Mouse (Mus musculus): ENCODE measurements around the gene Slc35f4. TPM values are rescaled to one million over a fixed set of nuclear protein-coding genes. Genes with fewer than 3 reads are reported as not detected.
"Not testable (repeated sequence)": the region's sequence is repeated elsewhere in the genome, so short reads cannot be mapped to it uniquely, and the experiment has no call there.

The Slc35f4 gene
- polyA plus RNA-seq, 1 experiment, result not detected

- Histone ChIP-seq H3K27me3 (replicated peaks) (no peaks in the 10 kb centered on the region), H3K4me3 (replicated peaks) (no peak overlapping the region), H3K4me1 (no peaks in the 10 kb centered on the region), H3K36me3 (replicated peaks; ENCODE audit: low read length) (no peaks in the 10 kb centered on the region), H3K9me3 (0 out of 2 replicates have a peak, but pooled peaks cover 3% of the 10 kb centered on the region)
- TF ChIP-seq FLI1 (IDR thresholded peaks at IDR 0.05; ENCODE audit: low read length) (no peak), GATA1 (IDR thresholded peaks at IDR 0.05; ENCODE audit: borderline replicate concordance, low read length) (no peak)
Measured at GRCm38 (mm10) chr14:49293802-49294449, 231.9 kb downstream of the Slc35f4 start.

- H3K4me3 ChIP-seq (replicated peaks), result no peak overlapping the region
- peaks cover 4% of the 10 kb centered on the region; the same call in 1 of the 2 replicates for H3K9me3 ChIP-seq
- H3K36me3 ChIP-seq (replicated peaks; ENCODE audit: low read length), result no peaks in the 10 kb centered on the region
- no peaks in the 10 kb centered on the region for H3K4me1 ChIP-seq
- no peak for TF ChIP-seq GATA1 (IDR thresholded peaks at IDR 0.05; ENCODE audit: borderline replicate concordance, low read length)
- TF ChIP-seq FLI1 (IDR thresholded peaks at IDR 0.05; ENCODE audit: low read length), result no peak
- no peaks in the 10 kb centered on the region for H3K27me3 ChIP-seq (replicated peaks)
Measured at GRCm38 (mm10) chr14:49290029-49290745, 235.7 kb downstream of the Slc35f4 start.

GRCm38 (mm10) chr14:49283784-49284655 is 241.8 kb downstream of the Slc35f4 start:
- Histone ChIP-seq H3K4me3 (replicated peaks) (no peak overlapping the region), H3K27me3 (replicated peaks) (no peaks in the 10 kb centered on the region), H3K9me3 (peaks cover 4% of the 10 kb centered on the region; the same call in 1 of the 2 replicates), H3K36me3 (replicated peaks; ENCODE audit: low read length) (no peaks in the 10 kb centered on the region), H3K4me1 (no peaks in the 10 kb centered on the region)
- TF ChIP-seq FLI1 (IDR thresholded peaks at IDR 0.05; ENCODE audit: low read length), result no peak
- TF ChIP-seq GATA1 (IDR thresholded peaks at IDR 0.05; ENCODE audit: borderline replicate concordance, low read length), result no peak

- no peaks in the 10 kb centered on the region for H3K36me3 ChIP-seq (replicated peaks; ENCODE audit: low read length)
- H3K4me3 ChIP-seq (replicated peaks), result no peak overlapping the region
- H3K4me1 ChIP-seq, result no peaks in the 10 kb centered on the region
- no peaks in the 10 kb centered on the region for H3K27me3 ChIP-seq (replicated peaks)
- TF ChIP-seq GATA1 (IDR thresholded peaks at IDR 0.05; ENCODE audit: borderline replicate concordance, low read length), result no peak
- no peak for TF ChIP-seq FLI1 (IDR thresholded peaks at IDR 0.05; ENCODE audit: low read length)
- H3K9me3 ChIP-seq, result no peaks in the 10 kb centered on the region
Measured at GRCm38 (mm10) chr14:49278880-49279279, 247.0 kb downstream of the Slc35f4 start.

GRCm38 (mm10) chr14:49278479-49278878 is 247.4 kb downstream of the Slc35f4 start:
- not testable (repeated sequence) for H3K9me3 ChIP-seq; H3K27me3 ChIP-seq (replicated peaks); H3K36me3 ChIP-seq (replicated peaks; ENCODE audit: low read length); H3K4me1 ChIP-seq; H3K4me3 ChIP-seq (replicated peaks)

GRCm38 (mm10) chr14:49277642-49278041 is 248.2 kb downstream of the Slc35f4 start:
- no peaks in the 10 kb centered on the region for H3K36me3 ChIP-seq (replicated peaks; ENCODE audit: low read length)
- H3K4me1 ChIP-seq, result no peaks in the 10 kb centered on the region
- TF ChIP-seq GATA1 (IDR thresholded peaks at IDR 0.05; ENCODE audit: borderline replicate concordance, low read length) (no peak), FLI1 (IDR thresholded peaks at IDR 0.05; ENCODE audit: low read length) (no peak)
- H3K27me3 ChIP-seq (replicated peaks), result no peaks in the 10 kb centered on the region
- H3K4me3 ChIP-seq (replicated peaks), result no peak overlapping the region
- no peaks in the 10 kb centered on the region for H3K9me3 ChIP-seq

- TF ChIP-seq GATA1 (IDR thresholded peaks at IDR 0.05; ENCODE audit: borderline replicate concordance, low read length) (no peak), FLI1 (IDR thresholded peaks at IDR 0.05; ENCODE audit: low read length) (no peak)
- Histone ChIP-seq H3K4me3 (replicated peaks) (no peak overlapping the region), H3K9me3 (no peaks in the 10 kb centered on the region), H3K27me3 (replicated peaks) (no peaks in the 10 kb centered on the region), H3K4me1 (no peaks in the 10 kb centered on the region), H3K36me3 (replicated peaks; ENCODE audit: low read length) (no peaks in the 10 kb centered on the region)
Measured at GRCm38 (mm10) chr14:49275376-49275775, 250.5 kb downstream of the Slc35f4 start.

GRCm38 (mm10) chr14:49265286-49266002 is 260.4 kb downstream of the Slc35f4 start:
- Histone ChIP-seq H3K4me3 (replicated peaks) (peak overlapping the region; percentile 0), H3K27me3 (replicated peaks) (no peaks in the 10 kb centered on the region), H3K4me1 (no peaks in the 10 kb centered on the region), H3K36me3 (replicated peaks; ENCODE audit: low read length) (no peaks in the 10 kb centered on the region), H3K9me3 (peaks cover 2% of the 10 kb centered on the region; the same call in 1 of the 2 replicates)
- TF ChIP-seq GATA1 (IDR thresholded peaks at IDR 0.05; ENCODE audit: borderline replicate concordance, low read length) (no peak), FLI1 (IDR thresholded peaks at IDR 0.05; ENCODE audit: low read length) (no peak)
